Mouse (Mus musculus): Measurements from ENCODE around the gene Gan.

The Gan gene

GRCm38 (mm10) chr8:117256292-117256938, 98.5 kb downstream of the Gan start:
- DNase-seq: peak; percentile 96

- peak; percentile 63 for DNase-seq
These were observed 99.3 kb downstream of the Gan start, which contains the start of gene Cmip for GRCm38 (mm10) chr8:117257029-117257820. Gene Cmip (plus strand): TSS chr8:117257064.

GRCm38 (mm10) chr8:117257821-117258575, 100.1 kb downstream of the Gan start:
- peak; percentile 48 for DNase-seq

- no peak for DNase-seq
These were observed 100.7 kb downstream of the Gan start for GRCm38 (mm10) chr8:117258576-117259040.

GRCm38 (mm10) chr8:117259431-117260001, 101.6 kb downstream of the Gan start:
- peak; percentile 23 for DNase-seq

- DNase-seq: peak; percentile 39
These were observed 102.4 kb downstream of the Gan start for GRCm38 (mm10) chr8:117260234-117260929.

GRCm38 (mm10) chr8:117260930-117261475, 103.1 kb downstream of the Gan start:
- no peak for DNase-seq

GRCm38 (mm10) chr8:117261702-117262101, 103.8 kb downstream of the Gan start:
- DNase-seq: no peak

- DNase-seq: peak; percentile 19
These were observed 104.8 kb downstream of the Gan start for GRCm38 (mm10) chr8:117262685-117263084.

- DNase-seq: peak; percentile 49
These were observed 105.5 kb downstream of the Gan start for GRCm38 (mm10) chr8:117263442-117263841.

GRCm38 (mm10) chr8:117265079-117265478, 107.1 kb downstream of the Gan start:
- no peak for DNase-seq

Measured in liver (tissue).